Mouse (Mus musculus): ENCODE measurements around the gene Ccdc69.

DNA sequence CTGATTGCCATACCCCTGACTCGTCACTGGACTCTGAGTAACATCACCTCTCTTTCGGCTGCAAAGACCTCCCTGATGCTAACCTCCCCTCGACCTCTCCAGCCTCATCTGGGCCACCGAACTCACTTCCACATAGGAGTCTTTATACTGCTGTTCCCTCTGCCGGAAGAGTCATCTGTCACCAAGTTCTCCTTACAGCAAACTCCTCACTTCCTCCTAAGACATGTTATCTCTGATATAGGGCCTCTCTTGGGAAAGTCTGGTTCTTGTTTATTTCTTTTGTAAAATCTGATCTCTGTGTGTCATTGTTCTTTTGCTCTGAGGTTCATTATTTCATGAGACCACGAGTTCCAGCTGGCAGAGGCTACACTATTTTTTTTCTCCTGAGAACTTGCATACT is 69.7 kb downstream of the Ccdc69 start:
- TF ChIP-seq CTCF (IDR thresholded peaks at IDR 0.05): no peak
- TF ChIP-seq EP300 (IDR thresholded peaks at IDR 0.05): no peak

Measured in lung, postnatal 0 days (tissue).